Mouse (Mus musculus): ENCODE data around the gene Chp2. TPM values are rescaled to one million over a fixed set of nuclear protein-coding genes. Genes with fewer than 3 reads are reported as not detected.

Chp2 gene
- total RNA-seq (2014; fragmentation: Nextera tagmentation) (not detected in 2 replicates), total RNA-seq (2017) (0.11 TPM in 1 of 2 replicates, not detected in the other), polyA plus RNA-seq (2012) (not detected in 2 replicates)

GRCm38 (mm10) chr7:122219315-122219801 lies at the start of gene Chp2:
Chp2 (plus strand) TSS chr7:122219496.
- H3K4me3 ChIP-seq (ENCODE audit: low read depth, low read length), result no peak within 1 kb of the TSS
- DNase-seq (ENCODE audit: low spot score), result no peak
- H3K4me1 ChIP-seq (ENCODE audit: insufficient read depth, low read depth, low read length), result no peaks in the 10 kb centered on the region
- TF ChIP-seq TAL1 (conservative IDR thresholded peaks at IDR 0.05; ENCODE audit: low read depth, low read length), result no peak
- no peak for TF ChIP-seq POLR2AphosphoS5 (IDR thresholded peaks at IDR 0.05; ENCODE audit: insufficient replicate concordance, low read depth, low read length)
- peaks cover 3% of the 10 kb centered on the region for H3K9me3 ChIP-seq (replicated peaks)
- H3K36me3 ChIP-seq (replicated peaks), result no peaks in the 10 kb centered on the region
- ATAC-seq (ENCODE audit: extremely low read depth, insufficient number of reproducible peaks, low FRiP score, poor library complexity, severe bottlenecking), result no peak
- no peaks in the 10 kb centered on the region for H3K27me3 ChIP-seq (ENCODE audit: insufficient read depth, low read length)

DNA sequence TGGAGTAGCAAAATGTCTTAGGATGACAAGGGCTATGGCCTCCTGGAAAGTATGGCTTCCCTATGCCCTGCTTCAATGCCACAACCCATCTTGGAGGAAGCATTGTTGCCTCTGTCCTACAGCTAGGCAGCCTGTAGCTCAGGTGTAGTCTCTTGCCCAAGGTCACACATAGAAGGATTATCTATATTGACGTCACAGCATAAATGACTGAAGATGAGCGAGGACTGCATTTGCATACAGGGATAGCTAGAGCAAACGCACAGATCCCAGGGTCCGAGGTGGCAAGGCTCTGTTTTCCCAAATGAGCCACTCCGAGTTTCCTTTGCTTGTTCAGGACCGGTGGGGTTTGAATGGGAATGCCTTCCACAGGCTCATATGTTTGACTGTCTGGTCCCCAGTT lies 48.6 kb upstream of the Chp2 start:
- DNase-seq (ENCODE audit: low spot score), result no peak
- no peak for ATAC-seq (ENCODE audit: extremely low read depth, insufficient number of reproducible peaks, low FRiP score, poor library complexity, severe bottlenecking)
- Histone ChIP-seq H3K4me1 (ENCODE audit: insufficient read depth, low read depth, low read length) (peaks cover 7% of the 10 kb centered on the region), H3K4me3 (ENCODE audit: low read depth, low read length) (no peak overlapping the region), H3K9me3 (replicated peaks) (no peaks in the 10 kb centered on the region), H3K36me3 (replicated peaks) (peaks cover 57% of the 10 kb centered on the region), H3K27me3 (ENCODE audit: insufficient read depth, low read length) (peaks cover 9% of the 10 kb centered on the region)
- TF ChIP-seq GATA1 (IDR thresholded peaks at IDR 0.05; ENCODE audit: borderline replicate concordance, low read length), result no peak
- TF ChIP-seq CTCF (IDR thresholded peaks at IDR 0.05; ENCODE audit: low read depth, low read length), result no peak
- no peak for TF ChIP-seq GATA2 (IDR thresholded peaks at IDR 0.05; ENCODE audit: borderline replicate concordance, low read depth, low read length)
- TF ChIP-seq TAL1 (conservative IDR thresholded peaks at IDR 0.05; ENCODE audit: low read depth, low read length), result no peak
- no peak for TF ChIP-seq POLR2AphosphoS5 (IDR thresholded peaks at IDR 0.05; ENCODE audit: insufficient replicate concordance, low read depth, low read length)

GRCm38 (mm10) chr7:122171613-122172012 lies 47.7 kb upstream of the Chp2 start:
- Histone ChIP-seq H3K4me1 (ENCODE audit: insufficient read depth, low read depth, low read length) (peaks cover 3% of the 10 kb centered on the region; the same call in 1 of the 2 replicates), H3K9me3 (replicated peaks) (no peaks in the 10 kb centered on the region), H3K36me3 (replicated peaks) (peaks cover 48% of the 10 kb centered on the region), H3K27me3 (ENCODE audit: insufficient read depth, low read length) (peaks cover 15% of the 10 kb centered on the region), H3K4me3 (ENCODE audit: low read depth, low read length) (no peak overlapping the region)
- DNase-seq (ENCODE audit: low spot score), result no peak
- no peak for ATAC-seq (ENCODE audit: extremely low read depth, insufficient number of reproducible peaks, low FRiP score, poor library complexity, severe bottlenecking)
- TF ChIP-seq GATA1 (IDR thresholded peaks at IDR 0.05; ENCODE audit: borderline replicate concordance, low read length) (no peak), TAL1 (conservative IDR thresholded peaks at IDR 0.05; ENCODE audit: low read depth, low read length) (no peak), CTCF (IDR thresholded peaks at IDR 0.05; ENCODE audit: low read depth, low read length) (no peak)

DNA sequence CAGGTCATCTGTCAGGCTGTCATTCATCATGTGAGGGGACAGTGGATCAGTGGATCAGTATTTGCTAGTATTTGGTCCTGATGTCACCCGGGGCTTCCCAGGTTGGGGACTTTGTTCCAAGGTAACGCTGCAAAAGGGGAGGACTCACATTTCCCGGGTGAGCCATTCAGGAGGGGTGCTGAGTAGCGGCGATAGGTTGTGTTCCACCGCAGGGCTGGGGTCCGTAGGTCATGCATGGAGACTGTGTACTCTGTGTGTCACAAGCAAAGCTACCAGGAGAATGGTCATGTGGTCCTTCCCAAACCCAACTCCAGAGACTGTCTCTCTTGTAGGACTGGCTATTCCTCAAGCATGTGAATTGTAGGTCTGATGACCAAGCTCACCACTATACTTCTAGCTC lies 38.6 kb upstream of the Chp2 start:
- TF ChIP-seq TAL1 (conservative IDR thresholded peaks at IDR 0.05; ENCODE audit: low read depth, low read length) (no peak), POLR2AphosphoS5 (IDR thresholded peaks at IDR 0.05; ENCODE audit: insufficient replicate concordance, low read depth, low read length) (no peak), GATA2 (IDR thresholded peaks at IDR 0.05; ENCODE audit: borderline replicate concordance, low read depth, low read length) (no peak)
- Histone ChIP-seq H3K36me3 (replicated peaks) (no peaks in the 10 kb centered on the region), H3K4me1 (ENCODE audit: insufficient read depth, low read depth, low read length) (no peaks in the 10 kb centered on the region), H3K9me3 (replicated peaks) (no peaks in the 10 kb centered on the region), H3K27me3 (ENCODE audit: insufficient read depth, low read length) (peaks cover 23% of the 10 kb centered on the region), H3K4me3 (ENCODE audit: low read depth, low read length) (no peak overlapping the region)
- DNase-seq (ENCODE audit: low spot score) (no peak), ATAC-seq (ENCODE audit: extremely low read depth, insufficient number of reproducible peaks, low FRiP score, poor library complexity, severe bottlenecking) (no peak)

DNA sequence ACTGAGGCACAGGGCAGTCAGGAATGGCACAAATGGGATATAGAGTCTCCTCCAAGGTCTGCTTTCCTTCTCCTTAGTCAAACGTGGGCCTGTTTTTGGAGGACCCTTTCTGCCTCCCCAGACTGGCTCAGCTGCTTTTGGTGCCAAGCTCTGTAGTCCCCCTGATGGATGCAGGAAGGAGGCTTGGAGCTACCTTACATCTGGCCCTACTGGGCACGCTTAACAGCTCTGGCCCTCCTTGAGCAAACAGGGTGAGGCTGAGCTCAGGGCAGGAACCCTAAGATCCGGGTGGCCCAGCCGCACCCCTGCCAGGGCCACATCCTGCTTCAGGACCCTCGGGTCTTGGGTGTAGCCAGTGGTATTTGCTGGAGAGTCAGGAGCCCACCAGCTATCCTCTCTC lies 34.7 kb upstream of the Chp2 start:
- ATAC-seq (ENCODE audit: extremely low read depth, insufficient number of reproducible peaks, low FRiP score, poor library complexity, severe bottlenecking) (no peak), DNase-seq (ENCODE audit: low spot score) (no peak)
- no peaks in the 10 kb centered on the region for H3K9me3 ChIP-seq (replicated peaks)
- no peaks in the 10 kb centered on the region for H3K4me1 ChIP-seq (ENCODE audit: insufficient read depth, low read depth, low read length)
- no peaks in the 10 kb centered on the region for H3K36me3 ChIP-seq (replicated peaks)
- H3K4me3 ChIP-seq (ENCODE audit: low read depth, low read length), result no peak overlapping the region
- TF ChIP-seq GATA1 (IDR thresholded peaks at IDR 0.05; ENCODE audit: borderline replicate concordance, low read length) (no peak), GATA2 (IDR thresholded peaks at IDR 0.05; ENCODE audit: borderline replicate concordance, low read depth, low read length) (no peak), CTCF (IDR thresholded peaks at IDR 0.05; ENCODE audit: low read depth, low read length) (no peak), TAL1 (conservative IDR thresholded peaks at IDR 0.05; ENCODE audit: low read depth, low read length) (no peak), POLR2AphosphoS5 (IDR thresholded peaks at IDR 0.05; ENCODE audit: insufficient replicate concordance, low read depth, low read length) (no peak)
- H3K27me3 ChIP-seq (ENCODE audit: insufficient read depth, low read length), result peaks cover 11% of the 10 kb centered on the region; the same call in 1 of the 2 replicates

DNA sequence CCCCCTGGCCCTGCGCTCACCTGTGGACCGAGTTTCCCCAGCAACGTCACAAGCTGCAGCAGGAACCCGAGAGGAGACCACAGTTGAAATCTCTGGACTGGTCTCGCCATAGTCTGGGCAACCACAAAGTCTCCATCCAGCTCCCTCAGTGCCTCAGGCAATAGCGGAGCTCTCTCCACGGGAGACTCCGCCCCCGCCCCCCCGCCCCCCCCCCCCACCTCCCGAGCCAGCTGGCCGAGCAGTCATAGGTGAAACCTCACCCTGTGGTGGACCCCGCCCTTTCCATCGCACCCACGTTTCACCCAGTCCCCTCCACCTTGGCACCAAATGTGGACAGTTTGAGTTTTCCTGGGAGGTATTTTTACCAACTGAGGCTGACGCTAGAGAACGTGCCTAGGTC lies 33.3 kb upstream of the Chp2 start, which contains the start of gene Ern2:
Gene Ern2, minus strand, starts transcription at position 165 of the 400 bp plus-strand sequence.
- no peak for DNase-seq (ENCODE audit: low spot score)
- ATAC-seq (ENCODE audit: extremely low read depth, insufficient number of reproducible peaks, low FRiP score, poor library complexity, severe bottlenecking), result no peak
- Histone ChIP-seq H3K4me3 (ENCODE audit: low read depth, low read length) (no peak within 1 kb of the TSS), H3K27me3 (ENCODE audit: insufficient read depth, low read length) (peaks cover 9% of the 10 kb centered on the region; the same call in 1 of the 2 replicates), H3K36me3 (replicated peaks) (no peaks in the 10 kb centered on the region), H3K4me1 (ENCODE audit: insufficient read depth, low read depth, low read length) (no peaks in the 10 kb centered on the region), H3K9me3 (replicated peaks) (no peaks in the 10 kb centered on the region)
- TF ChIP-seq CTCF (IDR thresholded peaks at IDR 0.05; ENCODE audit: low read depth, low read length) (no peak), GATA2 (IDR thresholded peaks at IDR 0.05; ENCODE audit: borderline replicate concordance, low read depth, low read length) (no peak), POLR2AphosphoS5 (IDR thresholded peaks at IDR 0.05; ENCODE audit: insufficient replicate concordance, low read depth, low read length) (no peak), TAL1 (conservative IDR thresholded peaks at IDR 0.05; ENCODE audit: low read depth, low read length) (no peak), GATA1 (IDR thresholded peaks at IDR 0.05; ENCODE audit: borderline replicate concordance, low read length) (no peak)
